Mouse (Mus musculus) thymus, postnatal 14 days (tissue): ENCODE measurements around the gene Zbtb11.
A peak's percentile ranks its signal among the peaks of the same experiment; 100 is the strongest.
"Not testable (repeated sequence)": the region's sequence is repeated elsewhere in the genome, so short reads cannot be mapped to it uniquely, and the experiment has no call there.

Source experiments
- DNase-seq: peaks from one replicate; pipeline ENCODE4 v3.0.0; 2021

The Zbtb11 gene

DNA sequence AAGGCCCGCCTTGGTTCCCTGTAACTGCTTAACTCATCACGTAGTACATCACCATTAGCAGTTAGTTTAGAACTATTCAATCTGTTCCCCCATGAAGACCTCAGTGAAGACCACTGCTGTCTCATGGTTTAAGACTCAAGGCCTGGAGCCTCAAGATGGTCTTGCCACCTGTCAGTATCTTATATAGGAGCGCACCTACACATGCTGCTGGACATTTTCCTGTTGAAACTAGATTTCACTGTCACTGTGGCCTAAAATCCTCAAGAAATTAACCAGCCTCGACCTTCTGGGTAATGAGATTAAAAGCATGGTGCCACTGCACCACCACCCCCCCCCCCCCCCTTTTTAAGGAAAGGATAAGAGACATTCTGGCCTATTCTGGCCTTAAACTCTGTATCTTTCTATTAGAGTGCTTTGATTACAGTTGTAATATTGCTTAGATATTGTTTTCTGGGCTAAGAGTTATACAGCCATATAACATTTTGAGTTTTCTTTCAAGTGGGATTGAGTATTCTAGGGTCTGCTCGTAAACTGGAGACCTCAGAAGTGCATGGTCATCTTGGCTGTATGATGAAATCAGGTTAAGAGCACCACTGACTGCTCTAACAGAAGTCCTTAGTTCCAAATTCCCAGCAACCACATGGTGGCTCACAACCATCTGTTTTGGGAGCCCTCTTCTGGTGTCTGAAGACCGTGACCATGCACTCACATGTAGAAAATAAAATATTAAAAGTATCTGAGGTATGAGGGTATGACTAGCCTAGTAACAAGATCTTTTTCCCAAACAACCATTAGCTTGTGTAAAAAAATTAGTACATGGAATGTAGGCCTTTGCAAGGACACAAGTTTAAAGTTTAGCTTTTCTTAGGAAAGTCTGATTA lies 1.7 kb upstream of the Zbtb11 start:
- DNase-seq, result no peak

DNA sequence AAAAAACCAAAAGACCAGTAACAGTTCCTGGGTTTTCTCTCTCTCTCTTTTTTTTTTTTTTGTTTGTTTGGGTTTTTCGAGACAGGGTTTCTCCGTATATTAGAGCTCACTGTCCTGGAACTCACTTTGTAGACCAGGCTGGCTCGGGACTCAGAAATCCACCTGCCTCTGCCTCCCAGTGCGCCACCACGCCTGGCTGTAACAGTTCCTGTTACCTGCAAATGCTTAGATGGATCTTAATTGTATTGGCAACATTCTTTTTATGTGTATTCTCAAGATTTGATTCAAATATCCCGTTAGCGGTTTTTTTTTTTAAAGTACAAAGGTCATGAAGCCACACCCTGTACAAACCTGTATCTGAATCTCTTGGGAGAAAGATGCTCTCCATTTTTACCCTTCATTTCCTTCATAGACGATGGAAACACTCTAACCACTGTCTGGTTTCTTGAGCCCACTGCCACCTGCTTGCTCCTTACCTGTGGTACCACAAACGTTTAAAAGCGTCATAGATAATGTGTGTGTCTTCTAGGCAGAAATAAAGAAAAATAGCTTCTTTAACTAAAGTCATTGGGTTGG lies 969 bp upstream of the Zbtb11 start:
- no peak for DNase-seq

DNA sequence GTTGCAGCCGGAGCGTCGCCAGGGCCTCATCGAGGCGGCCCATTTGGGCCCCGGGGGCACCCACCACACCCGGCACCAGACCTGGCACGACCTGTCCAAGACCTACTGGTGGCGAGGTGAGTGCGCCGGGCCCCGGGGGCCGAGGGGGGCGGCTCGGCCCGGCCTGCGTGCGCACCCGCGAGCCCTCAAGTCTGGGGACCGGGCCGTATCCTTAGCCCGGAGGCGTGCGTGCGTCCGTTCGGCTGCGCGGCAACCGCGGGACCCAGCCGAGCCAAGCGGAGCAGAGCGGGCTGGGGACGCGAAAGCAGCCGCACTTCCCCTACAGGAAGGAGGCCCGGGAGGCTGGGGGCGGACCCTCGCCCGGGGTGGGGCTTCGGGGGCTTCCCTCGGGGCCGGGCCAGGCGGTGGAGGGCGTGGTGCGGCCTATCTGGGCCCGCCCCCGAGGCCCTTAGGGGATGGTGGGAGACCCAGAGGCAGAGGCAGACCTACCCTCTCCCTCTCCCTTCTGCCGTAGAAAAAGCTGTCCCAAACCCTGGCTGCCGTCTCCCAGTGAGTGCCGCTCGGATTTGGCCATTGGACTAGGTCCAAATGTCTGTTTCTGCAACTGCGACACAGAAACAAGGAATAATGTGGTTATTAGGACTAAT lies 696 bp downstream of the Zbtb11 start:
- DNase-seq, result peak; percentile 97

DNA sequence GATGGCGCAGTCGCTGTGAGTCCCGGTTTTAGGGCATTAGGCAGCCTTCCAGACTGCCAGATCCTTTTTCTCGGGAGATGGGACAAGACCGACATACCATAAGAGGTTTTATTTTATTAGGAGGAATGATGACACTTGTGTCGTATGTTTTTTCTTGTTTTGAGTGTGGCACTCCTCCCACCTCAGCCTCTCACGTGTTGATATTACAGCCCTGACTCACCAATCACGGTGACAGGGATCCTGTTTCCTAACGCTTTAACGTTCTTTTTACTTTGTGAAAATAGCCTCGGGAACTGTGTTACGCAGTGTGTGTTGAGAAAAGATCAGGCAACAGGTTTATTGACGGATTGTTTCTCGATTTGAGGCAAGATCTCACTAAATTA lies 1.2 kb downstream of the Zbtb11 start:
- DNase-seq, result no peak

DNA sequence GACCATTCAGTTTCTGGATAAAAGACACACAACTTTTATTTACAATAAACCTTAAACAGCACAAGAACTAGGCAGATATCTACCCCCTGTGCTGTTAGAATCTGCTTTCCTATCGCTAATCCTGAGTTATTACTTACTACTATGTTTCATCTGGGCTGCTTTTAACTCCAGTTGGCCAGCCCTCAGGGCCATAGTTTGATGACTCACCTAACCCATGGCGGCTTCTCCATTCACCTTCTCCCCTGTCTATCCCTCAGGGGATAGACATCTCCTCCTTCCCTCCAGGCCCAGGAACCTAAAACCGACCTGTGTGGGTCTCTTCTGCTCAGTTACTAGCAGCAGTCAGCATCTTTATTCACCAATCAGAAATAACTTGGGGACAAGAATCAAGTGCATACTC lies 12.3 kb downstream of the Zbtb11 start:
- no peak for DNase-seq

GRCm38 (mm10) chr16:55990311-55990710 lies 16.6 kb downstream of the Zbtb11 start:
- no peak for DNase-seq

DNA sequence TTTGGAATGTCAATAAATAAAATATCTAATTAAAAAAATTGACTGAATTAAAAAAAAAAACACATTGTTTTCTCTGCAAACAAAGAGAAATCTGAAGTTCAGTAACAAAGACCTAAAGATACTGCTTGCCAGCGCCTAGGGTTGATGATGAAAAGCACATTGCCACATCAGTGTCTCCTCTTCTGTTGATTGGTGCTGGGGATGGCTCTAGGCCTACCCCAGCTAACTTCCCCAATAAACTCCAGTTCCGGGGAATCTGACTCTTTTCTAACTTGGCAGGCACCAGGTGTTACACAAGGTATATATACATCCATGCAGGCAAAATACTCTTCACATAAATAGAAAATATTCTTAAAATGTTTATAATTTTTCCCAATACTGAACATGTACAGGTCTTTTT lies 20.6 kb downstream of the Zbtb11 start:
- DNase-seq, result no peak

- no peak for DNase-seq
Observed at GRCm38 (mm10) chr16:56006798-56007197, 33.1 kb downstream of the Zbtb11 start.

- DNase-seq, result no peak
Observed at GRCm38 (mm10) chr16:56008862-56009261, 35.2 kb downstream of the Zbtb11 start.

DNA sequence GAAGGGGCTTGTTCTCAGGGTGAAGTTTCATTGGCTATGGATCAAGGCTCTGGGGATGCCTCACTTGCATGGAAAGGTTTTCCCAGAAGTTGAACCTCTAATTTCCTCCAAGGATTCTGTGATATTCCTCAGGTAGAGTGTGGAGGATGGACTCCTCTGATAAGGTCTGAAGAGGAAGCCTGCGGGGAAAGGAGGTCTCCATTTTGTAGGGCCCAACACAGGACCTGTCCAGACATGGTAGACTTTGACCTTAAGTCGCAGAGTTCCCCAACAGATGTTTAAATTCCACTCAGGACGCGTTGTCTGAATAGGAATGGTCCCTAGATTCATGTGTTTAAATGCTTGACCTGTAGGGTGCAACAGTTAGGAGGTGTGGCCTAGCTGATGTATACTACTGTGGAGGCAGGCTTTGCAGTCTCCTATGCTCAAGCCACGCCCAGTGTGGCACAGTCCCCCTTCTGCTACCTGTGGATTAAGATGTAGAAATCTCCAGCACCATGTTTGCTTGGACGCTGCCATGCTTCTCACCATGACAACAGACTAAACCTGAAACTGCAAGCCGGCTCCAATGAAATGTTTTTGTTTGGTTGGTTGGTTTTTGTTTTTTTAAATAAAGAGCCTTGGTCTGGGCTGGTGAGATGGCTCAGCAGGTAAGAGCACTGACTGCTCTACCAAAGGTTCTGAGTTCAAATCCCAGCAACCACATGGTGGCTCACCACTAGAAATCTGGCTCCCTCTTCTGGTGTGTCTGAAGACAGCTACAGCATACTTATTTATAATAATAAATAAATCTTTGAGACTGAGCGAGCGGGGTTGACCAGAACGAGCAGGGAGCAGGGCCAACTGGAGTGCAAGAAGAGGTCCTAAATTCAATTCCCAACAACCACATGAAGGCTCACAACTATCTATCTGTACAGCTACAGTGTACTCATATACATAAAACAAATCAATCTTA lies 39.4 kb downstream of the Zbtb11 start:
- DNase-seq, result no peak

GRCm38 (mm10) chr16:56014076-56014475 lies 40.4 kb downstream of the Zbtb11 start:
- DNase-seq, result no peak

GRCm38 (mm10) chr16:56019660-56020059 lies 46.0 kb downstream of the Zbtb11 start:
- no peak for DNase-seq

DNA sequence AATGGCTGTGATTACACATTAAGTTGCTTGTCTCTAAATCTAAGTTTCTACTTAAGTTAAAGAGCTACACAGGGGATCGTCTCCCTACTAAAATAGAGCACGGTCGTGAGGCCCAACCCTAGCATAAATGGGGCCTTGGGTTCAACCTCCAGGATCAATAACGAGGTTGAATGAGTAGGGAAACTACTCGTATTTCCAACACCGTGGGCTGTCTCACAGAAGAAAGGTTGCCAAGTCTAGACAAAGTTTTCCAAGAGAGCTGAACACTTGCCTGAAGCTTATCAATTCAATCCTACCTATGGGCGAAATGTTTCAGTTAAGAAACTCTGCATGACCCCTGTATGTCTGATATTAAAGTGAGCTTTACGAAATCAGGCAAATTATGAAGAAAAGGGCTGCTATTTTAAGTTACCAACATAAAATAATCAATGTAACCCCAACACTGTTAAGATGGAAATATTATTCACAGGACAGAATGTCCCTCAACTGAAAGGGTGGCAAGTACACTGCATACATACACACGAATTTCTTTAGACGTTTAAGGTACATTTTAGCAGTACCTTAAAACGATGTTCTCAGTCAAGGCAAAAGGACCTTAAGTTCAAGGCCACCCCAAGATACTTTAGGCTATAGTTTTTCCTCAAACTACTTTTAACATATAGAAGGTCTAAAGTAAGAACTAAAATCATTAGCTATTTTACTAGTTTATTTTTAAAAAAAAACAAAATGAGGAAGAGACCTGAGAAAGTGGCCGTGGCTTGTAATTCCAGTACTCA lies 54.4 kb downstream of the Zbtb11 start:
- no peak for DNase-seq

GRCm38 (mm10) chr16:56028722-56029551 lies 55.3 kb downstream of the Zbtb11 start:
- DNase-seq, result no peak

DNA sequence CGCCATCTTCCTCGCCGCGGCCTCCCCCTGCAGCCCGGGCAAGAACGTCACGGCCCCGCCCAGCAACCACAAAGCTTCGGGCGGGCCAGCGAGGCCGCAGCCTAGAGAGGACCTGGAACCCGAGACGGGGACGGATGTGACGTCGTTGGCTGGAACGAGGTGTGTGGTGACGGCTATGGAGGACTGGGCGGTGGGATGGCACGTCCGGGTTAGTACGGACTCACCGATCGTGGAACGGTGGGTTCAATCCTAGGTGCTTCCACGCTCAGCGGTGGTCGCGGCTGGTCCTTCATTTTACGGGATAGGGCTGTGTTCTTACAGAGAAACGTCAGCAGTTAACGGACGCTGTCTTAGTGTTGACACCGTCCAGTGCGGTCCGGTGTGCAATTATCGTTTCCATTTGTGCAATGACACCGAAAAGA lies 56.0 kb downstream of the Zbtb11 start, which contains the start of gene Pcnp:
Gene Pcnp (minus strand): TSS at position 79 of the 422 bp plus-strand sequence.
- peak; percentile 97 for DNase-seq

DNA sequence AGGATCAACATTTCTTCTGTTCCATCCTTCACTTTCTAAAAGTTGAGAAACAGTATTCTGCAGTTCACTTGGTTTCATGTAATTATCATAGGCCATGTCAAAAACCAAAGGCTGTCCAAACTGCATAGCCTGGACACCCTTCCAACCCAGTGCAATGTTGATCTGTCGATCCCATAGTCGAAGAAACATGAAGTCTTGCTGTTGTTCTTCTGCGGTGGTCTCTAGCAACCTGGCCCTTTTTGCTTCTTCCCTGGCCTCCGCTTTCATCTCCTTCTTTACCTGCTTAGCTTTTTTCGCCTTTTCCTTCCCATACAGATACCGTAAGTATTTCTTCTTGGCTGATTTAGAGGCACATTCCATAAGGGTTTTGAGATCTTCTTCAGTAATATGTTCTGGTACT lies 60.9 kb downstream of the Zbtb11 start:
- no peak for DNase-seq

- no peak for DNase-seq
Observed at GRCm38 (mm10) chr16:56036501-56036900, 62.8 kb downstream of the Zbtb11 start.

- DNase-seq, result peak; percentile 95
Observed at GRCm38 (mm10) chr16:56037138-56038010, 63.7 kb downstream of the Zbtb11 start, which contains the start of gene Trmt10c. TSS of gene Trmt10c (minus strand) at chr16:56037819.

GRCm38 (mm10) chr16:56038090-56038489 lies 64.4 kb downstream of the Zbtb11 start:
- DNase-seq, result no peak

DNA sequence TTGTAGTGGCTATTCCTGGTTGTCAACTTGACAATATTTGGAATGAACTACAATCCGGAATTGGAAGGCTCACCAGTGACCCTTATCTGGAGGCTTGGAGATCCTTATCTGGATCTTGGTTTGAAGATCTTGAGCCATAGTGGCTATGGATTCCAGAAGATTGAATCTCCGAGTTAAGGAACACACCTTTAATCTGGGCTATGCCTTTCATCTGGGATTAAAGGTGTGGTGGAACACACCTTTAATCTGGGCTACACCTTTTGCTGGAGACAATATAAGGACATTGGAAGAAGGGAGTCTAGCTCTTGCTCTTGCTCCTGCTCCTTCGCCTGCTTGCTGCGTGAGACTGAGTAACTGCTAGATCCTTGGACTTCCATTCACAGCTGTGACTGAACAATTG lies 74.4 kb downstream of the Zbtb11 start, which contains the start of gene Senp7:
Gene Senp7 (plus strand): TSS at position 301 of the 400 bp plus-strand sequence.
- not testable (repeated sequence) for DNase-seq
